Mouse (Mus musculus): ENCODE measurements around the gene Garem2.

Garem2 gene

DNA sequence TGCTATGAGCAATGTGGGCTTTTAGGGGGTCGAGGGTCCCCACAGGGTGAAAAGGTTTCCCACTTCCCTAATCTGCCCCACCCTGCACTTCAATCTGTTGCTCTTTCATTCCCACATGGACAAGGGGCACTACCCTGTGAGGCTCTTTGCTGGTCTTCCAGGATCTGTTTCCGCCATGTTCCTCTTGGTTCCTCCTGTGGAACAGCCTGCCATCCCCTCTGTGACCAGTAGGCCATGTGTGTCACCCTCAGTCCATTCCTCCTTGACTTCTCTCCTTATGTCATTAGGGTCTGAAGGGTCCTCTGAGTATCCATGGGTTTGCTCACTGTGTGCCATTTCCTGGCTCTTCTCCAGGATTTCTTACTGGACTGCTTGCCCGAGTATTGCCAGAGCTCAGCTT lies 6.8 kb downstream of the Garem2 start:
- DNase-seq (ENCODE audit: low spot score), result no peak

DNA sequence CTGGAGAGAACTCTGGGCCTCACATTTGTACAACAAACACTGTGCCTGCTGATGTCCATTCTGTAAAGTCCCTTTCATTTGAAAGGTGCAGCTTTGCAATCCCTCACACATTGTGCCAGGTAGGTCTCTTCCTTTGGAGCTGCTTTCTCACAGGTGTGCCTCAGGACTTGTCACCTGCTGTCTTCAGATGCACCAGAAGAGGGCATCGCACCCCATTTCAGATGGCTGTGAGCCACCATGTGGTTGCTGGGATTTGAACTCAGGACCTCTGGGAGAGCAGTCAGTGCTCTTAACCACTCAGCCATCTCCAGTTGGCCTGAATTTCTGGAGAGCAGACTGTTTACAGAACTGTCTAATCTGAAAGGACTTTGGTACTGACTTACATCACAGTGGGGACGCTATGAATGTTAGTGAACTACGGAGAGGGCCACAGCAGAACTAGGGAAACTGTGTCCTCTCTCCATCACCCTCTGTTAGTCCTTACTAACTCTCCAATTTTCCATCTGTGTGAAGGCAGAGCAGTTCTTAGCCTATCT lies 7.6 kb downstream of the Garem2 start:
- no peak for DNase-seq (ENCODE audit: low spot score)

DNA sequence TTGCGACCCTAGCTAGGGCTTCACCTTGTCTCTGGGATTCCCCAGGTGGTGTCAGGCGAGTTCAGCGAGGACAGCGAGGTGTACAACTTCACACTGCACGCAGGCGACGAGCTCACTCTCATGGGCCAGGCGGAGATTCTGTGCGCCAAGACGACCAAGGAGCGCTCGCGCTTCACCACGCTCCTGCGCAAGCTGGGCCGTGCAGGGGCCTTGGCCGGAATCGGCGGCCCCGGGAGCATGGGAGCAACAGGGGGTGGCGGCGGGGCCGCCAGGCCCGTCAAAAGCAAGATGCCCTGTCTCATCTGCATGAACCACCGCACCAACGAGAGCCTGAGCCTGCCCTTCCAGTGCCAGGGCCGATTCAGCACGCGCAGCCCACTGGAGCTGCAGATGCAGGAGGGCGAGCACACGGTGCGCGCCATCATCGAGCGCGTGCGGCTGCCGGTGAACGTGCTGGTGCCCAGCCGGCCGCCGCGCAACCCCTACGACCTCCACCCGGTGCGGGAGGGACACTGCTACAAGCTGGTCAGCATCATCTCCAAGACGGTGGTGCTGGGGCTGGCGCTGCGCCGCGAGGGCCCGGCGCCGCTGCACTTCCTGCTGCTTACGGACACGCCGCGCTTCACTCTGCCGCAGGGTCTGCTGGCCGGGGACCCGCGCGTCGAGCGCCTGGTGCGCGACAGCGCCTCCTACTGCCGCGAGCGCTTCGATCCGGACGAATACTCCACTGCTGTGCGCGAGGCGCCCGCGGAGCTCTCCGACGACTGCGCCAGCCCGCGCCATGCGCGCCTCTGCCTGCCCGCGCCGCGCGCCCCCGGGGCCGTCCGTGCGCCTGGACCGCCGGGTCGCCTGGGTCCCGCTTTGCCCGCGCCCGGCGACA lies 9.2 kb downstream of the Garem2 start:
- peak; percentile 45 for DNase-seq (ENCODE audit: low spot score)

DNA sequence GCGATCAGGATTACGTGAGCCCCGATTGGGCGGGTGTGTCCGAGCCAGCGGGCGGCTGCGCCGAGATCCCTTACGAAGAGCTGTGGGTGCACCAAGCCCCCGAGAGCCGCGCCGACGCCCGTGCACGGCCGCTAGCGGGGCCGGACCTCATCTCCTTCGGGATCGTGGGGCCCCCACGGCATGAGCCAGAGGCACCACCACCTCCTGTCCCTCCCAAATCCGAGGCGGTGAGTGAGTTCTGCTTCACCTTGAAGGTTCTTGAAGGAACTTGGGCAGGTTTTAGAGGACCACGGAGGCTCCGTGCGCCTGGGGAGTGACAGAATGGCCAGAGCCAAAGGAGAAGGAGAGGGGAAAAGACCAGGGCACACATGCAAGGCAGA lies 9.8 kb downstream of the Garem2 start:
- DNase-seq (ENCODE audit: low spot score), result no peak

DNA sequence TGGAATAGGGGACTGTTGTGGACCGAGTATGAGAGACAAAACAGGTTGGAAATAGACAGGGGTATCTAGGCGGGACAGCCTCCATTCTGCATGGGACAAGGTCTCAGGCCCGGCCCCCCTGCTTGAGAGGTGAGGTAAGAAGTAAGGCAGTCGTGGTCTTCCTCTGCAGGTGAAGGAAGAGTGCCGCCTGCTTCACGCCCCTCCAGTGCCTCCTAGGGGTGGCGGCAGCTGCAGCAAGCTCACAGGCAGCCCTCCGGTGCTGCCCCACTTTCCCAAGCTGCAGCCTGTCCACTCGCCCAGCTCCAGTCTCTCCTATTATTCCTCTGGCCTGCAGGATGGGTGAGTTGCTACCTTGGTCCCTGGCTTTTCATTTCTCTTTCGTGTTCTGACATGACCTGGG lies 10.8 kb downstream of the Garem2 start:
- DNase-seq (ENCODE audit: low spot score), result no peak

DNA sequence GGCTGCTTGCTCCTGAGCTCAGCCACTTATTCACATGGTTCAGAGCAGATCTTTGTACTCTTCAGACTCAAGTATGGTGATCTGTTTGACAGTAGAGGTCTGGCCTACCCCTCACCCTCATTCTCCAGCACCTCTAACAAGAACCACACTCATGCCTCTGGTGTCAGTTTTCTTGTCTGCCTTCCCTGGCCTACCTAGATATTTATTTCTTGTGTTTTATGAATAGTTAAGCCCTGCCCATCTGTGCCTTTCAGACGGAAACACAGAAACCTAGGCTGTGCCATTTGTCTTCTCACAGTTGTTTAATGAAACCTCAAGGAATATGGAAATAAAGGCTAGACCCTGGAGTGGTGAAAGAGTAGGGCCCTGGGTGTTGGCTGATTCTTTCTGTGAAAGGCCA lies 13.1 kb downstream of the Garem2 start:
- no peak for DNase-seq (ENCODE audit: low spot score)

DNA sequence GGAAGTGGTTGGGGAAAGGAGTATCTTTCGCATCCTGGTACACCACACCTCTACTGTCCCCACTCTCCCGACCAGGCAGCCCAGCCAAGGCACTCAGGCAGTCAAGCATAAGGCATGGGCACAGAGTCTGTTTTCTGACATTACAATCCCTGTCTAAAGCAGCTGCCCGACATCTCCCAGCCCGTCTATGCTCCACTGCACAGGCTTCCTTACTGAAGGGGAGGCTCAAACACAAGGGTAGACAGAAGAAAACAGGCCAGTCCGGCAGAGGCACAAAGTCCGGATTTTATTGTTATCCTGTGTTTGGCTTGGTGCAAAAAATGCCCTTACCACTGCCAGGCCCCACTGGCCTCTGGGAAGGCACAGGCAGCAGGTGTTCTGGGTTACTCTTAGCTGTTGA lies 14.2 kb downstream of the Garem2 start:
- DNase-seq (ENCODE audit: low spot score), result no peak

DNA sequence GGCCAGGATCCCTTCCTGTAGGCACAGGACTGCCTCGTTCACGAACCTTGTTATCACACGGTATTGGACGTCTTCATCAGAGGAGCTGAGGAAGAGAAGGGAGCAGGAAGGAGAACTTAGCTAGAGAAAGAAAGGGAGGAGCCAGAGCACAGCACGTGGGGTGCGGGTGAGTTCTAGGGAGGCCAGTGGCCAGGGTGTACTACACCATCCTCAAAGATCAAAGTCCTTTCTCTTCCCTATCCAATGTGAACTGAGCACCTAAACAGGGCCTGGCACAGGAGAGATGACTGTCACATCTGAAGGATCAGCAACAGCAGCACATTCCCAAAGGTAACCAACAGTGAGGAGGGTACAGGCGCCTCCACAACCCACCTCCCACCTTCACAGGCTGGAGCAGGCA lies 15.1 kb downstream of the Garem2 start:
- DNase-seq (ENCODE audit: low spot score), result no peak

DNA sequence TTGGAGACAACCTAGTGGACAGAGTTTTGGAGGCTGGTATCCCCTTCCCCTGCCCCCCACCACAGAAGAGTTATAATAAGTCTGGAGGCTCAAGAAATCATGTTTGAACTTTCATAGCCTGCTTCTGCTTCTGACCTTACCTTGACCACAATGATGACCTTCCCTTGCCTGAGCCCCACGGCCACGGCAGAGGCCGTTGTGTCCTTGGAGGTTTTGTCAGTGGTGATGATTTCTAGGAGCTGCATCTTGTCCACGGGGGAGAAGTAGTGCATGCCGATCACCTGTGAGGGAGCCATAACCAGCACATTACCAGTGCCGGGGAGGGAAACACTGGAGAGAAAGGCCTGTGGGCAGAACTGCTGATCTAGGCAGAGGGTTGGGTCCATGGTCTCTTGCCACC lies 17.5 kb downstream of the Garem2 start:
- DNase-seq (ENCODE audit: low spot score), result no peak

DNA sequence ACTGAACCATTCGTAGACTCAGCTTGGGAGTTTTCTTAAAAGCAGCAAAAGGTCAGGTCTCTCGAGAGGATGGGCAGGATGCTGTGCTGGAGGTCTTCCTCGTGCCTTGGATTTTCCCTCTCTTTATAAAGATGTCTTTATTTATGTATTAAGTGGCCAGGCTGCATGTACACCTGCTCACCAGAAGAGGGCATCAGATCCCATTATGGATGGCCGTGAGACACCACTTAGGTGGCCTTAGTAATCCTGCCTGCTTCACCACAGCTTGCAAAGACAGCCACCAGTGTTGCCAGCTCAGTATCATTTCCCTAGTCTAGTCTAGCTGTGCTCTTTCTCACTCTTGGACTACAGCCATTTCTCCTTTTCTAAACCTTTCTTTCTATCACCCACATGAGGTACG lies 20.6 kb downstream of the Garem2 start:
- no peak for DNase-seq (ENCODE audit: low spot score)

DNA sequence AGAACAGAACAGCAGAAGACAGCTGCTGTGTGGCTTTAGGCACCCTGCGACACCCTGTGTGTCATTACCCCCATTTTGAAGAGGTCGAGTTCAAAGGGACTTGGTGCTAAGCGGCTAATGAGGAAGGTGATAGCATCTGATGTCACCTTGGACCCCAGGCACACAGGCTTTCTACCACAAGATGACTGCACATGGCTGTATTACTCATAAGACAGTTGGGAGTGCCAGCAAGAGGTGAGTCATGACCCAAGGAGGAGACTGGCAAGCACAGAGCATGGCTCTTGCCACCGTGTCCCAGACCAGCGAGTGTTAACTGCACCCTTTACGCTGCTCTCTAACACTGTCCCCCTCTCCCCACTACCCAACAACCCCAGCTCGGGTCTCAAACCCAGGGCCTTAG lies 21.8 kb downstream of the Garem2 start:
- DNase-seq (ENCODE audit: low spot score), result no peak

DNA sequence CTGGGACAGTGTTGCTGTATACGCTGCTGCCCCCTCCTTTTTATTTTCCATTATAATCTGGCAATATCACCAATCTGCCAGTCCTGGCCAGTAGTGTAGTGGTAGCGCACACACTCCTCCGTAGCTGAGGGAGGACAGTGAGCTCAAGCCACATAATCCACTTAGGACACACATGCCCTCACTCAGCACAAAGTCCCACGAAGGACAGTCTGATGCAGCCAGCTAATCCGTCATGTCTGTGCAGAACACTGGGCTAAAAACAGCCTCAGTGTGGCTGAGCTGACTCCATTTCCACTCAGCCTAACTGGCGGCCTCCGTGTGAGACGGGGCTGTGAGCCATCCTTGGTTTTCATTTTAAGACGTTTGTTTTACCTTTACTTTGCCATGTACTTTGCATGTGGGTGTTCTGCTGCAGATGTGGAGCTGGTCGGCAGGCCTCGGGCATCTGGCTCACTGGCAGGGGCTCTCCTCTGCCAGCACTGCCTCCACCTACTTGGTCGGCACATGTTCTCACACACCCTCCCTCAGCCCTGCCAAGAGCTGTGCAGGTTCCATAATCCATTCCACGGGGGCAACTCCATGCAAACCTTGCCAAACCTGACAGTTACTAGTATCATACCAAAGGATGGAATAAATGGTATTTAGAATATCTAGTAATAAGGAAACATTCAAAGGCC lies 23.1 kb downstream of the Garem2 start:
- no peak for DNase-seq (ENCODE audit: low spot score)

DNA sequence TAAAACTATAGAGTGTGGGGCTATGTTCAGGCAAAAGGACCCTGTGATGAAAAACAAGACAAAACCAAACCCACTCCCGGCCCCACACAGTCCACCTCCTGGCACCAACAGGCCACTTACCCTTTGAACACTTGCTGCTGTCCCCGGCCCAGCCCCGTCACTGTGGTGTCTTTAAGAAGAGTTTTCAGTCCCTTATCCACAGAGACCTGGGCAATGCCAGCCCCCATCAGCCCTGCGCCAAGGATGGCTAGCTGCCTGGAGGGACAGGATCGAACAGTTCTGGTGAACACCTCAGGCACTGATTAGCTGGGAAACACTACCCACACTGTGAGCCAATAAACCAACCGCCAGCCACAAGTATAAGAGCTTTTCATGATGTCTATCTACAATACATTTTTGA lies 23.7 kb downstream of the Garem2 start:
- no peak for DNase-seq (ENCODE audit: low spot score)

DNA sequence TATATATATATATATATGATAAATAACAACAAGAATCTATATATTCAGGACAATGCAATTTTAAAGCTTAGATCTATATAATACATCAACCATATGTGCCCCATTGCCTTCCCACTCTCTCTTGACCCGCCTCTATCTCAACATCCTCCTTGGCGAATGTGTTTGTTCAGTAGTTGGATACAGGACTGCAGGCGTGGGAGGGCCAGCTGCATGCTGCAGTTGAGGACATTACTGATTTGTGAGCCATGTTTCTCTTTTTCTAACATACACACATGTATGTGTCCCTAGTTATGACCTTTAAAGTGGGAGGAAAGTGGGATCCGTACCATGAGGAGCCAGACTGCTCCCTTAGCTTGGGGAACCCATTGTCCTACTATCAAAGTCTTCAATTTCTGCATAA lies 26.3 kb downstream of the Garem2 start:
- DNase-seq (ENCODE audit: low spot score), result no peak

DNA sequence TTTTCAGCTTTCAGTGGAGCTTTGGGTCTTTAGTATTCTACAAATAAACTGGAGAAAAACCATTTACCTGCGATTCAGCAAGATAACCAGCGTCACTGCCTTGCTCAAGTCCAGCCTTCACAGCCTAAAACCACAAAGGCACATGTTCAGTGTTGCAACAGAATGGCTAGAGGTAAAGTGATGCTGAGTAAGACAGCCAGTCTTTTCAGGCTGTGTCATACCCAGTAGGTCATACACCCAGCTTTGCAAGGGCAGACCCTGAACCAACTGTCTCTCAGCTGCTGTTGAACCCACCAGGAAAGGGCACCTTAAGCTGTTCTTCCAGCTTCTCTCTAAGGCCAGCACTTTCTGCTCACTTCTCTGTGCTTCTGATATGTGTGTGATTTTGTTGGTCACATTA lies 27.2 kb downstream of the Garem2 start:
- no peak for DNase-seq (ENCODE audit: low spot score)

DNA sequence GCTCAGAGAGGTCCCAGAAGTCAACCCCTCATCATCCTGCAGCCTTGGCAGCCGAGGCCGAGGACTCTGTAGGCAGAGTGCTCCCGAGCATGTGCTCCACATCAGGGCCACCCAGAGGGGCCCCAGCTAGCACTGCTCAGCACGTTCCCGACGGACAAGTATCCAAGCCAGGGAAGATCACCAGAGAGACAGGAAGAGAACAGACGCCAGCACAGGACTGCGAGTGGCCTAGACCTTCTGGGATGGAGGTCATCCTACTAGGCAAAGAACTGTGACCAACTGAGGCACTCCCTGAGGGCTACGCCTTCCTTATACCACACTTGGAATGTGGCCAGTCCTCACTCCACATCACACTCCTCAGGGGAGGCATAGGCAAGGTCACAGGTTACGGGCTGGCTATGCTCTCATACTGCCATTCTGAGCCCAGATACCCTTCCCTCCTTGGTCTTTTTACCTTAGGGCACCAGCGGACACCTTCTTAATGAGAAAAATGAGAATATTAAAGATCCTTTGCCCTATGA lies 30.8 kb downstream of the Garem2 start:
- no peak for DNase-seq (ENCODE audit: low spot score)

DNA sequence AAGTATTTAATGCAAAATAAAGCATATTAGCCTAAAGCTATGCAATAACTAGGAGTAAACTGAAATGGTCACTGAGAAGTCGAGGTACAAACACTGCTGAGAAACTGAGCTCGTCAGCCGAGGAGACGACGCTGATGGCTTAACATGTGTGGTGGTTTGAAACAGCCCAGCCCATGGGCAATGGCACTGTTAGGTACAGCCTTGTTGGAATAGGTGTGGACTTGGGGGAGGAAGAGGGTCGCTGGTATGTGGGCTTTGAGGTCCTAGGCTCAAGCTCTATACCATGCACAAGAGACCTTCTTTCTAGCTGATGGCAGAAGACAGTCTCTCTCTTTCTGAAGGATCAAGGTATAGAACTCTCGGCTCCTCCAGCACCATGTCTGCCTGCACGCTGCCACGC lies 32.3 kb downstream of the Garem2 start:
- DNase-seq (ENCODE audit: low spot score), result no peak

DNA sequence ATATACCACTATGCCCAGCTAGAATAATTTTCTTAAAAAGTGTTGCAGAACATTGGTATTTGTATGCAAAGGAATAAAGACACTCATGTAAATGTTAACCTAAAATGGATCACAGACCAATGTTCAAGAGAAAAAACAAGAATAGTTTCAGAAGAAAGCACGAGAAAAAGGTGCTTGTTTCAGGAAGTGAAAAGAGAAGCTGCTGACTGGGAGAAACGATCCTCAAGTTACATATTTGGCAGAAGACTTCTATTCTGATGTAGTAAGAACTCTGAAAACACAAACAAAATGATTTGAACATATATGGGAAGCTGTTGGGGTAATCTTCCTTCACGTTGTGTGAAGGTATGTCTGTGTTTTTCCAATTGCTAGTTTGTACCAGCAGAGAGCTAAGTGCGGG lies 33.2 kb downstream of the Garem2 start:
- DNase-seq (ENCODE audit: low spot score), result no peak

DNA sequence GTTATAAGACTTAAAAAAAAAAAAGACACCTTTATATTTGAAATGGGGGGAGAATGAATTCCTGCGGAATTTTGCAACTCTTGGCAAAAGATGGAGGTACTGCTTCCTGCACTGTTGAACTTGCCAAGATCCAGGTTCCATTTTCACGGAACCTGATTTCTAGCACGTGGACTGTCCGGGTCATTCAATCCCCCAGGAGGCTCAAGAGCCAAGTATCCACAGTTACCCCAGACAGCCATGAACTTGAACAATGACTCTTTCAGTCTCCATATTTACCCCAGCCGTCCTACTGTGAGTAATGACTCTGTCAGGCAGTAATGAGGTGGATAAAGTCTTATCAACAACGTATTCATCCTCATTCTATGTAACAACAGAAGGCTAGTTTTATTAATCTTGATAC lies 41.6 kb downstream of the Garem2 start:
- DNase-seq (ENCODE audit: low spot score), result no peak

DNA sequence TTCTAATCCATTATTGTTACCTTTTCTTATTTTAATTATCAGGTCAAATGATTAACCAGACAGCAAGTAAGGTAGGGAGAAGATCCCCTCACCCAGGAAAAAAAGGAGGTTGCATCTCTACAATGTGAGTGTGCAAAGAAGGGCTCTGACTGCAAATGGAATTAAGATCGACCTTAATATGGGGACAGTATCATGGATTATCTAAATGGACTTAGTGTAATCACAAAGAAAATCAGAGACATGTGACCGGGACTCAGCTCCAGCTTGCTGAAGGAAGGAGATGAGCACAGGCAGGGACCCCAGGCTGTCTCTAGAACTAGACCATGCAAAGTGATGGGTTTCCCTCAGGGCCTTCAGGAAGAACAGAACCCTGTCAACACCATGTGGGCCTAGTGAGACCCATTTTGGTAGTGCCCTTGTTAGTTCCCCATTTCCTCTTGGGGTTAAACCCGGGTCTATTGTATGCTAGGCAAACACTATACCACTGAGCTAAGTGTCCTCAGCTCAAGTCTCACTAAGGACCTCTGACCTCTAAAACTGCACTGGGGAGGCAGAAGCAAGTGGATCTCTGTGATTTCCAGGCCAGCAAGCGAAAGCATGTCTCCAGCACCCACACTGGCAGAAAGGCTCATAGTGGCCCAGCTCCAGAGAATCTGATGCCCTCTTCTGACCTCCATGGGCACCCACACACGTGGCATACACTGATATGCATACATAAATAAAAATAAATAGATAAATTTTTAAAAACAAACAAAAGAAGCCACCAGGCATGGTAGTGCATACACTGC lies 43.4 kb downstream of the Garem2 start:
- no peak for DNase-seq (ENCODE audit: low spot score)

DNA sequence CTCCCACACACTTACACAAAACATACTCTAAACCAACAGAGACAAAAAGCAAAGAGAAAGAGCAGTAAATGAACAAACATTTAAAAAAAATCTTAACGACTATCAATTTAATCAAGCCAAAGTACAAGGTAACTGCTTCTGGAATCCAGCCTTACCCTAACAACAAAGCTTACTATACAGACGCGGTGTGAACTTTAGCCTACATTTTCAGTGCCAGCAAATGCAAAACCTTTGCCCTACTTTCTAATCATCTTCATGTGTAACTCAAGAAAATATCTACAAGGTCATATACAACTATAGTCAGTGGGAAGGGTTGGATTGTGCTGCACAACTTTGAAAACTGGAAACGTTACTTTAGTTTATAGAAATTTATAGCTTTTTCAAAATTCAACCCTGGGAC lies 47.0 kb downstream of the Garem2 start:
- no peak for DNase-seq (ENCODE audit: low spot score)

DNA sequence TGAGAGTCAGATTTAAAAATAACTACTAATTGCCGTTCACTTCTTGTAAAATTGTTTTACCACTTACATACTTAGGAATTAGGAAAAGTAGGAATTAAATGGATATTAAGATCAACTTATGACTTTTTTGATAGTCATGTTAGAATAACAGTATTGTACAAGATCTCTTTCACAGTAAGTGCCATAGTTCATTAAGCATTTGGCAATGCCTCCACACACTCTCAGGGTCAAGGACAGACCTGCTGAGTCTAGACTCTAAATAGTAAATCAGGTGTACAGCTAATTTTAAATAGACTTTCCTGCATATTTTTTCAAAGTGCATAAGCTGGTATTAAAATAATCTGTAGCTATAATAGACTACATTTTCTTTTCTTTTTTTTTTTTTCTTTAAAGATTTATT lies 47.5 kb downstream of the Garem2 start:
- DNase-seq (ENCODE audit: low spot score), result no peak

DNA sequence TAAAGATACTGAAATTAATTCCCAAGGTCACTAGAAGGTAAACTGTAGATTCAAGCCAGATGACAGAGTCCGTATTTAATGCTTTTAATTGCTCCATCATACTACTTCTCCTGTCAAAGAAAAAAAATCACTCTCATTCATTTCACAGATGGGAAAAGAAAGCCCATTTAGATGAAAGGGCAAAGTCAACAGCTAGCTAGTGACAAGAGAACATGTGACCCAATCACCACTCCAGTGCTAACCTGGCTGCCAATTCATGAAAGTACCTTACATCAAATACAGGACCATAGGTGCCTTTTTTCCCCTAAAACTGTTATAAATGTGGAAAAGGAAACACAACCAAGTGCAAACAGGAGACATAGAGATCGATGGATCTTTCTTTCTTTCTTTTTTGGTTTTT lies 48.3 kb downstream of the Garem2 start:
- no peak for DNase-seq (ENCODE audit: low spot score)

Measured in ovary, postnatal 10 days (tissue).